Mouse (Mus musculus) c-Kit-negative CD71-positive TER-119-positive erythroid progenitor cells, embryonic 14.5 days (primary cell): ENCODE measurements around the gene S100a3.

Experiments
- DNase-seq: peaks from one replicate; pipeline ENCODE4 v3.0.0-alpha.2; 2013; ENCODE audit warnings: low read depth, low spot score

Gene S100a3

GRCm38 (mm10) chr3:90601486-90602110 is 41.2 kb downstream of the S100a3 start, which contains the start of gene Gm42674:
Gene Gm42674 (plus strand): TSS chr3:90601904.
- no peak for DNase-seq

DNA sequence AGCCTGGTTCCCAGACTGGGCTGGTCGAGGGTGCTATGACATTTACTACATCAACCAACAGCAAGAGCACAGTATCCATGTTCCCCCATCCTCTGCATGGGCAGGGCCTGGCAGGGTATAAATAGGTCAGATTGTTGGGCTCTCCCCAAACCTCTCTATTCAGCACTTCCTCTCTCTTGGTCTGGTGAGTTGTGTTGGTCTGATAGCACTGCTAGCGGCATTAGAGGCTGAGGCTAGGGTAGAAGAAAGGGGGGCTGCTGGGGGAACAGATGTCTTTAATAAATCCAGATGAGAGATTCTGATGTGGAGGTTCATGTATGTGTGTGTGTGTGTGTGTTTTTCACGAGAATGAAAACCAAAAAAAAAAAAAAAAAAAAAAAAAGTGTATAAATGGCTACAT is 43.2 kb downstream of the S100a3 start, which contains the start of gene S100a4:
Gene S100a4 (plus strand): TSS at position 149 of the 400 bp plus-strand sequence.
- DNase-seq: no peak

DNA sequence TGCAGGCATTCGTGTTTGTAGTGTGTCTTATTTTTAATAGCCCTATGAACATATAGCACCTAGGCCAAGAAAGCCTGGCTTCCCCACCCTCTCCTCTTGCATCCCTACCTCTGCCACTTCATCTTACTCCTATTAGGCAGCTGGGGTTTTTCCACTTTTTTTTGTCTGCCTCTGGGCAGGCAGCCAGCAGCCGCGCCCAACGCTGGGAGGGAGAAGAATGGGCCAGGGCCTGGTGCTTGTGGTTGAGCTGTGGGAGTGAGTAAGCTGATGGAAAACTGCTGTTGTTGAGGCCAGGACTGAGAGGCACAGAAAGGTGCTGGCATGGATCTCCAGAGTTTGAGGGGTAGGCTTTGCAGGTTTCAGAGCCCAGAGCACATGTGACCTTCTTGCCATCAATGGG is 44.0 kb downstream of the S100a3 start:
- DNase-seq: no peak

- no peak for DNase-seq
Measured at GRCm38 (mm10) chr3:90605049-90605448, 44.7 kb downstream of the S100a3 start.

DNA sequence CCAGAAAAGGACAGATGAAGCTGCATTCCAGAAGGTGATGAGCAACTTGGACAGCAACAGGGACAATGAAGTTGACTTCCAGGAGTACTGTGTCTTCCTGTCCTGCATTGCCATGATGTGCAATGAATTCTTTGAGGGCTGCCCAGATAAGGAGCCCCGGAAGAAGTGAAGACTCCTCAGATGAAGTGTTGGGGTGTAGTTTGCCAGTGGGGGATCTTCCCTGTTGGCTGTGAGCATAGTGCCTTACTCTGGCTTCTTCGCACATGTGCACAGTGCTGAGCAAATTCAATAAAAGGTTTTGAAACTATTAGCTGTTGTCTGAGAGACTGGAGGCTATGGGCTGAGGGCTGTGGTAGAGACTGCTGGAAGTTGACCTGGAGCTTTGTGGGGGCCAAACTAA is 45.4 kb downstream of the S100a3 start:
- DNase-seq: no peak

DNA sequence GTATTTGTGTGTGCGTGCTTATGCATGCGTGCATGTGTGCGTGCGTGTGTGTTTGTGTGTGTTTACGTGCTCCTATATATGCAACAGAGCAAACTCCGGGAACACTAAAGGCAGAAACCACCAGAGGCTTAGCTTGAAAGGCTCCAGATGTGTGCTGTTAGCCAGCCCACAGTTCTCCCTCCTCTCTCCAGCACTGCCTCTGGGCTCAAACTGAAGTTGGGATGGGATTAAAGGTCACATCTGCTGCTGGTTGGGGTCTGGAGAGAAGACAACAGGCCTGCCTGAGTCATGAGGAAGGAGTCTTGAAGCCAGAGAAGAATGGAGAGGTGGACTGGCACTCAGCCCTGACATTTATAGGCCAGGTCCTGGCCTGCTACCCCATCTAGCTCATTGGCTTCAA is 45.8 kb downstream of the S100a3 start:
- no peak for DNase-seq

DNA sequence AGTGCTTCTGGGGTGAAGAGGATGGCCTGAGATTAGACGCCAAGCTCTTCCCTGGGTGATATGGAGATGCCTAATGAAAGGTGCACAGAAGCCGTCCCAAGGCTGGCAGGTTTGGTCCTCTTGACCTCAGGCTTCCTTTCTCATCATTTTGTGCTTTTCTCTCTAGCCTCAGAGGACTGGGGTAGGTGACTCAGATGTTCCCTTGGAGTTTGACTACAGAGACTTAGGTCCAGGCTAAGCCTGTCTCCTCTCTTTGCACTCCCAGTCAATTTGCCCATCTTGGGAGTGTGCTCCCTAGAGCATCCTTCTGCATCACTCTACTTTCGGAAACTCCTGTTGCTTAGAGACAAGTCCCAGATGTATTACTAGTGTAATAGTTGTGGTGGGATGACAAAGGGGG is 47.0 kb downstream of the S100a3 start:
- DNase-seq: no peak

GRCm38 (mm10) chr3:90608223-90608622 is 47.8 kb downstream of the S100a3 start, which contains the start of gene S100a5:
Gene S100a5 (plus strand): TSS chr3:90608523.
- no peak for DNase-seq

DNA sequence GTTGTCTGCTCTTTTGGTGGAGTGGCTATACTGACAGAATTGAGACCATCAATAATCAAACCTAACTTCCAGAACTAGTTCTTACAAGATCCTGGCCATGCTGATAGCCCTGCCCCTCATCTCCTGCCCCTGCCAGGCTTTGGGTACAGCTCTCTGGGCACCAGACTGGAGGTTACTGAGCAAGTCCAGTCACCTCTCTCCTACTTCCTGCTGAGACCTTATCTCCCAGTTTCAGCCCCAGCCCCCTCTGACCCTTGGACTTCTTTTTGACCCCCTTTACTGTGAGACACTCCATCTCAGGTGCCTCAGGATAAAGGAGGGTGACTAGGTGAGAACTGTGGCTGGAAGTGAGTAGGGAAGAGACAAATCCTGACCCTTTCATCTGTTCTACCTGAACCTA is 48.7 kb downstream of the S100a3 start:
- DNase-seq: no peak

DNA sequence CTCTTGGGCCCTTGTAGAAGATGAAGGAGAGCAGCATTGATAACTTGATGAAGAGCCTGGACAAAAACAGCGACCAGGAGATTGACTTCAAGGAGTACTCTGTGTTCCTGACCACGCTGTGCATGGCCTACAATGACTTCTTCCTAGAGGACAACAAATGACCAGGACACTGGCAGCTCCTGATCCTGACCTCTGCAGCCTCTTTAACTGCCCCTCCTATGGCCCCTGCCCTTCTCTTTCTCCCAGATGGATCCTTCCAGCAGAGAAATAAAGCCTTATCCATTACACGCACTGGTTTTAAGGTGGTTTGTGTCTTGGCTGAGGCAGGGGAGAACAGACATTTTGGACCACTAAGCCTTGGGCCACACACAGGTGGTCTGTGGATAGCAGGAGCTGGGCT is 51.1 kb downstream of the S100a3 start:
- no peak for DNase-seq

DNA sequence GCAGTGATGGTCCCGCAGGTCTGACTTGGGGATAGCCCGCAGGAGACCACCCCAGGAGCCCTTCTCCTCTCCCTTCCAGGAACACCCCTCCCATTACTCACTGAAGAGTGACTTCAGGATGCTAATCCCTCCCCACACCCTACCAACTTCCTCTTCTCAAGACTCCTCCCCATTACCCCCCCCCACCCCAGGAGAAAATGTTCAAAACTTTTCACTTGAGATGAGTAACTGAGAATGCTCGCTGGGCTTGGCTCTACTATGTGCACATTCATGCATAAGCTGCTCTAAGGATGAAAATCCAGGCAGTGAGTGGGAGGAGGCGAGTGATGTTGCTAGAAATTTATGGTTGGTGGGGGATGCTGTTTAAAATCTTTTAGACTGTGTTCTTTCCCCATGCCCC is 51.7 kb downstream of the S100a3 start:
- no peak for DNase-seq

GRCm38 (mm10) chr3:90612728-90613291 is 52.4 kb downstream of the S100a3 start, which contains the start of gene S100a6:
Gene S100a6 (plus strand): TSS chr3:90612882.
- no peak for DNase-seq

DNA sequence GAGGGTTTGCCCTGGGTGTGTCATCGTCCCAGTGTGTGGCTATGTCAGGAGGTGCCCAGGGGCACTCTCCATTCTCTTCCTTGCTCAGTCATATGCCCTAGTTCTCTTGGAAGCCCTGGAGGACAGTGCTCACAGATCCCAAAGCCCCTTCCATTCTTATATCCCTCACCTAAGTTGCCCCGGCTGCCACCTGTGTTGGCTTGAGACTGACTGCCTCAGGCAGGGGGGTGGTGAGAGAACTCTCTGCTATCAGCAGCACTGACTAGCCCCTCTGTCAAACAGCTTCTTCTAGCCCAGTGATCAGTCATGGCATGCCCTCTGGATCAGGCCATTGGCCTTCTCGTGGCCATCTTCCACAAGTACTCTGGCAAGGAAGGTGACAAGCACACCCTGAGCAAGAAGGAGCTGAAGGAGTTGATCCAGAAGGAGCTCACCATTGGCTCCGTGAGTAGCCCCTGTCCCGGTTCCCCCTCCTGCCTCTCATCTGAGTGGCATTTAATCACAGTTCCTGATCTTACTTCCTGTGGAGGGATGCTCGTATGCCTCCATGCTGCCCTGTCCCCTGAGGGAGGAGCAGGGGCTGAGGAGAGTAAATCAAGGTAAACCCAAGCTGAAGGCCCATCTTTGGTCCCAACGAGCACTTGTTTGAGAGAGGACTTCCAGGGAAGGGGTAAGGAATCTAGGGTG is 53.2 kb downstream of the S100a3 start:
- no peak for DNase-seq

GRCm38 (mm10) chr3:90614148-90614530 is 53.8 kb downstream of the S100a3 start:
- DNase-seq: no peak

GRCm38 (mm10) chr3:90614611-90615251 is 54.4 kb downstream of the S100a3 start:
- DNase-seq: no peak

GRCm38 (mm10) chr3:90615415-90615814 is 55.0 kb downstream of the S100a3 start:
- no peak for DNase-seq

GRCm38 (mm10) chr3:90615911-90616310 is 55.5 kb downstream of the S100a3 start:
- DNase-seq: no peak

DNA sequence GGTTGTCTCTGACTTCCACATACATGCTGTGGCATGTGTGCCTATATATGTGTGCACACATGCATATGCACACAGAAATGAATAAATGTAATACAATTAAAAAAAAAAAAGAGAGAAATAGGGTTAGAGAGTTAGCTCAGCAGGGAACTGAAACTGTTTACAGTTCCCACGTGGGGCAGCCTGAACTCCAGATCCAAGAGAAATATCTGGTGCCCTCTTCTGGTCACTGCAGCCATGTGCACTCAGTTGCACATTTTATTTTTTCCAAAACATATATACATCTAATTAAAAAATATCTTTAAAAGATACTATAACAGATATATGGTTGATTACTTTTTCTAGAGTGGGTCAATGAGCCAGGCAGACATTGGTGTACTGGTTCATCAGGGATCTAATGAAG is 57.2 kb downstream of the S100a3 start:
- DNase-seq: no peak

DNA sequence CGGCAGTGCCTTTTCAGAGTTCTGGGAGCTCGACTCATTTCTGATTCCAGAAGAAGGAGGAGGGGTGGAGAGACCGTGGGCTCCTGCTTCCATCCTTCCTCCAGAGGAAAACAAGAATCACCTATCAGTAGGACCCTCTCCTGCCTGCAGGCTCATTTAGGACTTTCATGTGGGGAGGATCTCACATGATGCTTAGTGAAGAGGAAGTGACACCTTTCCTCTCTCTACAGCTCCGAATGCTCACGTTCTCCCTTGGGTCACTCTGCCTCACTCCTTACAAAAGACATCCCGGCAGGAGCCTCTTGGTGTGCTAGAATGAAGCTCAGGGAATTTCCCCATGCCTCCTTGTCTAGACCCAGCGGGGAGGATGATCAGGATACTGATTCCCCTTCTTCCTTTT is 61.2 kb downstream of the S100a3 start:
- no peak for DNase-seq

DNA sequence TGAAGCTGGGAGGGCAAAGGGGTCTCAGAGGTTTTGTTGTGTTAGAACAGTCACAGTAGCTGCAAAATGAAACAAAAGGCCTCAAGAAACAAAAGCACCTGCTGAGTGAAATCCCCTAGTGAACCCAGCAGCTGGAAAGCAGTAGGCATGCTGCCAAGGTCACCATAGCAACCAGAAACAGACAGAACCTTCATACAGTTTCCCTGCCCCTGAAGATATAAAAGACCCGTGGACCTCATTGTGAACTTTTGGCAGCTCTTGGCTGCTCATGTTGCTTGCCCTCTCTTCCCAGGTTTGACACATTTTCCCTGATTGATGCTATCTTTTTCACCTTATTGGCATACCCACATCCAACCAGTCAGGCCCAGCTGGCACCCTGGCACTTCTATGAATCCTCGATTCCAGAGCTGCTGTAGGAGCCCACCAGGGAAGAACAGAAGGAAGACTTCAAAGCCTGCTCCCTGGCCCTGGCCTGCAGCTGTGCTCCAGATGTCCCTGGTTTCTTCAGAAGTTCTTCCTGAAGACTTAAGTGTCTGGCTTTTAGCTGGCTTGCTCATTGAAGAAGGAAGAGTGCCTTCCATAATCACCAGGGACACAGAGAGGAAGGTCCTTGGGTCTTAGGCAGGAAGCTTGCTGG is 63.2 kb downstream of the S100a3 start:
- no peak for DNase-seq

- DNase-seq: no peak
Measured at GRCm38 (mm10) chr3:90625496-90625895, 65.1 kb downstream of the S100a3 start.
